Mouse (Mus musculus): ENCODE results near the gene Sumo1. TPM values are rescaled to one million over a fixed set of nuclear protein-coding genes. Genes with fewer than 3 reads are reported as not detected.

The Sumo1 gene
- polyA plus RNA-seq, 2 experiments, result 42.5 to 153 TPM

DNA sequence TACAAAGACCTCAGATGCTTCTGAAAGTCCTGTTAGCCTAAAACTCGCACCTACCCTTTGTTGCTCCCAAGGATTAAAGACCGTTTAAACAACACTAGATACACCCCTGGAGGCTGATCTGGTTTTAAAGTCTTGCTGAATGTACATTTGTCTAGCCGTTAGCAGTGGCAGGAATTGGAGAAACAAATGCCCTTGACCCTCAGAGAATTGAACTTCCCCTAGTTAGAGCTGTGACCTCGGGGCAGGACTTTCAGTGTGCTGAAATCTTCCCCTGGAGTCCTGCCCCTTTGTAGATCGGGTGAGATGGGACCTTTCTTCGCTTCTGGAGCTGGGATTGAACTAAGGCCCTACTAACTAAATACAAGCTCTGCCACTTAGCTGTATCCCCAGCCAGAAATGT is 41.4 kb downstream of the Sumo1 start:
- no peaks in the 10 kb centered on the region for H3K36me3 ChIP-seq (replicated peaks; ENCODE audit: control insufficient read depth, insufficient read depth, low read depth)
- 46% methylated on average over 6 of the region's 6 CpGs for WGBS (ENCODE audit: insufficient replicate concordance)
- no peaks in the 10 kb centered on the region for H3K27me3 ChIP-seq (ENCODE audit: control insufficient read depth, insufficient read depth, low read length)

DNA sequence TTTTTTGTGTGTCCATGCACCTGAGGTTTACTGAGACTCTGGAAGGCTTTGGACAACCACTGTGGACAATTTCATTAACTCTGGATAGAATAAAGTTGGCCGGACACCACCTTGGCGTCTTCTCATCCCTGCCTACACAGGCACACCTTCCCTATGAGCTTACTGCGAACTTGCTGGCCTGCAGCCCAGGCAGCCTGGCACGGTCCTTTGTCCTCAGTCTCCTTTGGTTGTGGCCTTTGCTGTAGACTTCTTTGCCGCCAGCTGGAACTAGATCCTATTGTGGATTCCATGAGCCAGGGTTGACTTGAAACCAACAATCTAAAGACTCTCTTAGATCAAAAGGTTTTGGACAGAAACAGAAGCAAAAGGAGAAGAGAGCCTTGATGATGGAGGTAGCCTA is 45.2 kb downstream of the Sumo1 start:
- Histone ChIP-seq H3K36me3 (replicated peaks; ENCODE audit: control insufficient read depth, insufficient read depth, low read depth) (no peaks in the 10 kb centered on the region), H3K4me1 (replicated peaks; ENCODE audit: control insufficient read depth in 2 of 2, insufficient read depth in 2 of 2, low read length in 1 of 2) (peaks cover 0 to 3% of the 10 kb centered on the region in 2 experiments; a peak in 1 of 4 replicates), H3K9ac (replicated peaks) (no peak overlapping the region), H3K4me3 (ENCODE audit: insufficient read depth in 1 of 2, low read depth in 2 of 2, low read length in 2 of 2) (no peak overlapping the region), H3K9me3 (ENCODE audit: control insufficient read depth, low read length) (no peaks in the 10 kb centered on the region), H3K27ac (no peak overlapping the region), H3K27me3 (ENCODE audit: control insufficient read depth, insufficient read depth, low read length) (no peaks in the 10 kb centered on the region), H3K4me2 (ENCODE audit: low read depth) (no peak overlapping the region)
- DNase-seq (ENCODE audit: low read depth in 3 of 3, low spot score in 3 of 3), result no peak
- WGBS (ENCODE audit: insufficient replicate concordance), result 75% methylated on average over 5 of the region's 5 CpGs
- TF ChIP-seq EP300 (IDR thresholded peaks at IDR 0.05; ENCODE audit: low read depth) (no peak), CTCF (IDR thresholded peaks at IDR 0.05; ENCODE audit: low read depth) (no peak)
- no peak for ATAC-seq (ENCODE audit: insufficient read depth)

More for the DNA sequence above, 41.4 kb downstream of the Sumo1 start:
- ATAC-seq (ENCODE audit: insufficient read depth) (no peak), DNase-seq (ENCODE audit: low read depth in 3 of 3, low spot score in 3 of 3) (no peak)
- Histone ChIP-seq H3K4me3 (ENCODE audit: insufficient read depth in 1 of 2, low read depth in 2 of 2, low read length in 2 of 2) (no peak overlapping the region), H3K4me1 (replicated peaks; ENCODE audit: control insufficient read depth in 2 of 2, insufficient read depth in 2 of 2, low read length in 1 of 2) (peaks cover 0 to 11% of the 10 kb centered on the region in 2 experiments), H3K27ac (no peak overlapping the region), H3K9ac (replicated peaks) (no peak overlapping the region), H3K4me2 (ENCODE audit: low read depth) (no peak overlapping the region), H3K9me3 (ENCODE audit: control insufficient read depth, low read length) (no peaks in the 10 kb centered on the region)
- no peak for TF ChIP-seq EP300 (IDR thresholded peaks at IDR 0.05; ENCODE audit: low read depth)
- TF ChIP-seq CTCF (IDR thresholded peaks at IDR 0.05; ENCODE audit: low read depth), result no peak

- Histone ChIP-seq H3K9me3 (ENCODE audit: control insufficient read depth, low read length) (no peaks in the 10 kb centered on the region), H3K4me2 (ENCODE audit: low read depth) (no peak overlapping the region), H3K27me3 (ENCODE audit: control insufficient read depth, insufficient read depth, low read length) (no peaks in the 10 kb centered on the region), H3K27ac (no peak overlapping the region), H3K36me3 (replicated peaks; ENCODE audit: control insufficient read depth, insufficient read depth, low read depth) (no peaks in the 10 kb centered on the region), H3K9ac (replicated peaks) (no peak overlapping the region), H3K4me1 (replicated peaks; ENCODE audit: control insufficient read depth in 2 of 2, insufficient read depth in 2 of 2, low read length in 1 of 2) (peaks cover 0 to 3% of the 10 kb centered on the region in 2 experiments; a peak in 1 of 4 replicates), H3K4me3 (ENCODE audit: insufficient read depth in 1 of 2, low read depth in 2 of 2, low read length in 2 of 2) (no peak overlapping the region)
- peak; percentile 70 for ATAC-seq (ENCODE audit: insufficient read depth)
- WGBS (ENCODE audit: insufficient replicate concordance), result 20% methylated on average over 5 of the region's 5 CpGs
- TF ChIP-seq EP300 (IDR thresholded peaks at IDR 0.05; ENCODE audit: low read depth) (no peak), CTCF (IDR thresholded peaks at IDR 0.05; ENCODE audit: low read depth) (peak; percentile 95)
- DNase-seq (ENCODE audit: low read depth in 3 of 3, low spot score in 3 of 3), result peak; percentile 57 to 66 (median 65)
Observed at GRCm38 (mm10) chr1:59623325-59624017, 47.2 kb downstream of the Sumo1 start.

DNA sequence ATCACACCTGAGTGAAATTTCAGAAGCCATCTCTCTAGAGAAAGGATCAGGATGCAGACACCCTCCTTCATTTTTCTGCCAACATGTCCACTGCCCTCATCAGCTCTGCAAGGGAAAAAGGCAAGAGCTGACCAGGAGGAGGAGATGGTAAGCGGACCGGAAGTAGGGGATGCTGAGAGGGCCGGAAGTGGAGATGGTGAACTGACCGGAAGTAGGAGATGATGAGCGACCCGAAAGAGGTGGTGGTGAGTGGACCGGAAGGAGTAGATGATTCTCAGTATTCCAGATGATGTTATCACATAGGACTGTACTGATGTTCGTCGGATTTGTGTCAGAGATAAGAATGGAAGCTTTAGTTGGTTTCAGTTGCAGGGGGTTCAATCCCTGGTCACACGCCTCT is 51.4 kb downstream of the Sumo1 start:
- Histone ChIP-seq H3K4me2 (ENCODE audit: low read depth) (no peak overlapping the region), H3K36me3 (replicated peaks; ENCODE audit: control insufficient read depth, insufficient read depth, low read depth) (no peaks in the 10 kb centered on the region), H3K27ac (no peak overlapping the region), H3K27me3 (ENCODE audit: control insufficient read depth, insufficient read depth, low read length) (no peaks in the 10 kb centered on the region), H3K9me3 (ENCODE audit: control insufficient read depth, low read length) (no peaks in the 10 kb centered on the region), H3K4me1 (replicated peaks; ENCODE audit: control insufficient read depth in 2 of 2, insufficient read depth in 2 of 2, low read length in 1 of 2) (no peaks in the 10 kb centered on the region), H3K9ac (replicated peaks) (no peak overlapping the region), H3K4me3 (ENCODE audit: insufficient read depth in 1 of 2, low read depth in 2 of 2, low read length in 2 of 2) (no peak overlapping the region)
- no peak for DNase-seq (ENCODE audit: low read depth in 3 of 3, low spot score in 3 of 3)
- no peak for ATAC-seq (ENCODE audit: insufficient read depth)
- TF ChIP-seq CTCF (IDR thresholded peaks at IDR 0.05; ENCODE audit: low read depth), result no peak
- no peak for TF ChIP-seq EP300 (IDR thresholded peaks at IDR 0.05; ENCODE audit: low read depth)
- WGBS (ENCODE audit: insufficient replicate concordance), result 69% methylated on average over 10 of the region's 10 CpGs

DNA sequence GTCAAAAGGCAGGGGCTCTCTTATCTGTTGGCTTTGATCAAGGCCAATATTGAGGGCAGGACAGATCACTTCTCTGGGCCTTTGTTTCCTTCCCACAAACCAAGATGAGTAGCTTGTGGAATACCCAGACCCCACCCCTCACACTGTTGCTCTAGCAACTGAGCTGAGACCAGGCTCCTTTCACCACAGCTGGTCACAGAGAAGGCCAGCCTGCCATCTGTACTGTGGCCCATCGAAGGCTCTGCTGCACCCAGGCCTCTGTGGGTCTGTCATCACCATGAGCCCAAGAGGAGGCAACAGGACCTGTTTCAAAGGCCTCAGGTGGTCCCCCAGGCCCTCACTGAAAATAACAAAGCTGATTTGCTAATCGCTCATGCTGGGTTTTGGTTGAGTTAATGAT is 55.6 kb downstream of the Sumo1 start:
- no peak for ATAC-seq (ENCODE audit: insufficient read depth)
- WGBS (ENCODE audit: insufficient replicate concordance), result 67% methylated on average over 2 of the region's 2 CpGs
- H3K27me3 ChIP-seq (ENCODE audit: control insufficient read depth, insufficient read depth, low read length), result no peaks in the 10 kb centered on the region

More for the DNA sequence above, 55.6 kb downstream of the Sumo1 start:
- H3K9ac ChIP-seq (replicated peaks), result no peak overlapping the region
- no peak overlapping the region for H3K27ac ChIP-seq
- TF ChIP-seq CTCF (IDR thresholded peaks at IDR 0.05; ENCODE audit: low read depth) (no peak), EP300 (IDR thresholded peaks at IDR 0.05; ENCODE audit: low read depth) (no peak)
- DNase-seq (ENCODE audit: low read depth in 3 of 3, low spot score in 3 of 3), result no peak
- no peak overlapping the region for H3K4me2 ChIP-seq (ENCODE audit: low read depth)
- no peaks in the 10 kb centered on the region for H3K36me3 ChIP-seq (replicated peaks; ENCODE audit: control insufficient read depth, insufficient read depth, low read depth)
- H3K4me3 ChIP-seq (ENCODE audit: insufficient read depth in 1 of 2, low read depth in 2 of 2, low read length in 2 of 2), result no peak overlapping the region
- H3K4me1 ChIP-seq (replicated peaks; ENCODE audit: control insufficient read depth in 2 of 2, insufficient read depth in 2 of 2, low read length in 1 of 2), result no peaks in the 10 kb centered on the region
- no peaks in the 10 kb centered on the region for H3K9me3 ChIP-seq (ENCODE audit: control insufficient read depth, low read length)

All from liver, embryonic 14.5 days (tissue).